Mouse (Mus musculus): ENCODE data around the gene Gadd45a. TPM values are rescaled to one million over a fixed set of nuclear protein-coding genes. Genes with fewer than 3 reads are reported as not detected.

Gene Gadd45a
- polyA plus RNA-seq, 1 experiment from 2014 or later: 49.5 TPM

DNA sequence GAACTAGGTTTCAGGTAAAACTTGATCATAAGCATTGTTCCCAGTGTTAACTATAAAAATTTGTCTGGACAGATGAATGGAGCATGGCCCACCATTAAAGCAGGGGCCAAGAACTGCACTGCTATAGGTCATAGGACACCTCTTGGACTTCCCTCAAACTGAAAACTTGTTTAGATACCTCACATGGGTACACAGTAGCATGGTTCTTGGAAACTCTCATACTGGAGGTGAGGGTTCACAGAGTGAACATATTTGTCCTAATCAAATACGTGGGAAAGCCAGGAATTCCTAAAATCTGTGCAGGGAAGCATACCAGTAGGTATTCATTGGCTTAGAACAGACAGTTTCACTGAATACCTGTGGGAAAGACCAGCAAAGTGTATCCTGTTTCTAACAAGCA is 41.0 kb downstream of the Gadd45a start:
- no peak overlapping the region for H3K4me3 ChIP-seq (ENCODE audit: low read depth, low read length)
- H3K4me2 ChIP-seq (ENCODE audit: low read depth, low read length): peak overlapping the region; percentile 18; the same call in 1 of the 2 replicates
- WGBS (ENCODE audit: insufficient replicate concordance): 62% methylated on average over 1 of the region's 1 CpGs
- H3K27ac ChIP-seq (ENCODE audit: low read depth): no peak overlapping the region
- DNase-seq: no peak
- no peaks in the 10 kb centered on the region for H3K36me3 ChIP-seq (replicated peaks; ENCODE audit: insufficient read depth, low read length)
- peak; percentile 60 for ATAC-seq
- no peak for TF ChIP-seq EP300 (IDR thresholded peaks at IDR 0.05; ENCODE audit: low read depth)
- no peak for TF ChIP-seq CTCF (IDR thresholded peaks at IDR 0.05; ENCODE audit: low read depth)
- no peak overlapping the region for H3K9ac ChIP-seq (replicated peaks)
- H3K4me1 ChIP-seq (ENCODE audit: insufficient read depth): peaks cover 36% of the 10 kb centered on the region
- H3K9me3 ChIP-seq (ENCODE audit: low read length): no peaks in the 10 kb centered on the region
- H3K27me3 ChIP-seq (ENCODE audit: insufficient read depth, low read length): no peaks in the 10 kb centered on the region

DNA sequence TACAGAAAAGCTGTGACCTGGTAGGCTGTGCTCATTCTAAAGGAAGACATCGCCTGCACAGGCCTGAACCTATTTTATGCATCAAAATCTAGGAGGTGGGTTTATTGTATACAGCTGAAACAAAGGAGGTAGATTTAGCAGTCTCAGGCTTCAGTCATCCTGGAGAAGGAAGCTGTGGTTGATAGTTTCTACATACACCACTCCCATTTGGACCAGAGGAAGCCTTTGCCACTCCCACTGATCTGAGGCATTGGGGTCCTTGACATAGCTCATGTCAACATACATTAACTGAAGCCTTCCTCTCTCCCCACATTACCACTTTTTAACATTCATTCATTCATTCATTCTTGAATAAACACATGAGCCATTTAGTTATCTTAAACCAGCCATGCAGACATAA is 41.4 kb downstream of the Gadd45a start:
- Histone ChIP-seq H3K36me3 (replicated peaks; ENCODE audit: insufficient read depth, low read length) (no peaks in the 10 kb centered on the region), H3K4me1 (ENCODE audit: insufficient read depth) (peaks cover 36% of the 10 kb centered on the region), H3K9me3 (ENCODE audit: low read length) (no peaks in the 10 kb centered on the region), H3K27me3 (ENCODE audit: insufficient read depth, low read length) (no peaks in the 10 kb centered on the region), H3K27ac (ENCODE audit: low read depth) (no peak overlapping the region), H3K4me3 (ENCODE audit: low read depth, low read length) (no peak overlapping the region), H3K9ac (replicated peaks) (no peak overlapping the region), H3K4me2 (ENCODE audit: low read depth, low read length) (no peak overlapping the region)
- TF ChIP-seq CTCF (IDR thresholded peaks at IDR 0.05; ENCODE audit: low read depth) (no peak), EP300 (IDR thresholded peaks at IDR 0.05; ENCODE audit: low read depth) (no peak)
- WGBS (ENCODE audit: insufficient replicate concordance): 64% methylated on average over 1 of the region's 1 CpGs
- ATAC-seq: no peak
- DNase-seq: no peak

GRCm38 (mm10) chr6:66994981-66995380 is 42.3 kb downstream of the Gadd45a start:
- H3K36me3 ChIP-seq (replicated peaks; ENCODE audit: insufficient read depth, low read length): no peaks in the 10 kb centered on the region
- no peak overlapping the region for H3K4me2 ChIP-seq (ENCODE audit: low read depth, low read length)
- TF ChIP-seq EP300 (IDR thresholded peaks at IDR 0.05; ENCODE audit: low read depth) (no peak), CTCF (IDR thresholded peaks at IDR 0.05; ENCODE audit: low read depth) (no peak)
- H3K4me1 ChIP-seq (ENCODE audit: insufficient read depth): peaks cover 36% of the 10 kb centered on the region
- no peak for DNase-seq
- no peak overlapping the region for H3K9ac ChIP-seq (replicated peaks)
- H3K4me3 ChIP-seq (ENCODE audit: low read depth, low read length): no peak overlapping the region
- 91% methylated on average over 8 of the region's 8 CpGs for WGBS (ENCODE audit: insufficient replicate concordance)
- H3K9me3 ChIP-seq (ENCODE audit: low read length): no peaks in the 10 kb centered on the region
- ATAC-seq: no peak
- no peak overlapping the region for H3K27ac ChIP-seq (ENCODE audit: low read depth)
- H3K27me3 ChIP-seq (ENCODE audit: insufficient read depth, low read length): no peaks in the 10 kb centered on the region

- Histone ChIP-seq H3K9me3 (ENCODE audit: low read length) (no peaks in the 10 kb centered on the region), H3K9ac (replicated peaks) (no peak overlapping the region), H3K36me3 (replicated peaks; ENCODE audit: insufficient read depth, low read length) (no peaks in the 10 kb centered on the region), H3K27me3 (ENCODE audit: insufficient read depth, low read length) (no peaks in the 10 kb centered on the region), H3K4me3 (ENCODE audit: low read depth, low read length) (no peak overlapping the region), H3K27ac (ENCODE audit: low read depth) (no peak overlapping the region), H3K4me2 (ENCODE audit: low read depth, low read length) (no peak overlapping the region), H3K4me1 (ENCODE audit: insufficient read depth) (peaks cover 22% of the 10 kb centered on the region)
- WGBS (ENCODE audit: insufficient replicate concordance): 80% methylated on average over 8 of the region's 8 CpGs
- TF ChIP-seq CTCF (IDR thresholded peaks at IDR 0.05; ENCODE audit: low read depth): no peak
- TF ChIP-seq EP300 (IDR thresholded peaks at IDR 0.05; ENCODE audit: low read depth): no peak
- ATAC-seq: no peak
- no peak for DNase-seq
These were observed 44.5 kb downstream of the Gadd45a start for GRCm38 (mm10) chr6:66992786-66993185.

DNA sequence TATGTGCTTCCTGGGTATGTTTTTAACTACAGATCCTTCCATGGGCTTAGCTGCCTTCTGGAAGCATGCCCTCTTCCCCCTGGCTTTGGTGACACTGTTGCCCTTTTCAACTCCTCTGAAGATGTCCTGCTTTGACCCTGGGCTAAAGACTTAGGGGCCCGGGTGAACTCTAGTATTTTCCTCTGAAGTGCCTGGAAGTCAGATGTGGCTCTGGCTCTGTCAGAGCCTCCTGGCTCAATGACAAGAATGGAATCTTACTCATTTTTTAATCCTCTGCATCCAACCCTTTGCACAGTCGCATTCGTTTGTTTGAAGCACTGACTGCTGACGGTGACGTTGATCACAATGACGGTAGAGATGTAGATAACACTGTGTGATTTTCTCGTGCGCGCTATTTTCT is 45.0 kb downstream of the Gadd45a start:
- Histone ChIP-seq H3K9ac (replicated peaks) (no peak overlapping the region), H3K36me3 (replicated peaks; ENCODE audit: insufficient read depth, low read length) (no peaks in the 10 kb centered on the region), H3K27me3 (ENCODE audit: insufficient read depth, low read length) (no peaks in the 10 kb centered on the region), H3K9me3 (ENCODE audit: low read length) (no peaks in the 10 kb centered on the region), H3K4me3 (ENCODE audit: low read depth, low read length) (no peak overlapping the region), H3K27ac (ENCODE audit: low read depth) (no peak overlapping the region), H3K4me2 (ENCODE audit: low read depth, low read length) (no peak overlapping the region), H3K4me1 (ENCODE audit: insufficient read depth) (peaks cover 21% of the 10 kb centered on the region)
- WGBS (ENCODE audit: insufficient replicate concordance): 72% methylated on average over 9 of the region's 9 CpGs
- TF ChIP-seq EP300 (IDR thresholded peaks at IDR 0.05; ENCODE audit: low read depth) (no peak), CTCF (IDR thresholded peaks at IDR 0.05; ENCODE audit: low read depth) (no peak)
- DNase-seq (no peak), ATAC-seq (no peak)

GRCm38 (mm10) chr6:66989518-66989917 is 47.7 kb downstream of the Gadd45a start:
- 38% methylated on average over 3 of the region's 3 CpGs for WGBS (ENCODE audit: insufficient replicate concordance)
- H3K9ac ChIP-seq (replicated peaks): no peak overlapping the region
- no peak overlapping the region for H3K27ac ChIP-seq (ENCODE audit: low read depth)

DNA sequence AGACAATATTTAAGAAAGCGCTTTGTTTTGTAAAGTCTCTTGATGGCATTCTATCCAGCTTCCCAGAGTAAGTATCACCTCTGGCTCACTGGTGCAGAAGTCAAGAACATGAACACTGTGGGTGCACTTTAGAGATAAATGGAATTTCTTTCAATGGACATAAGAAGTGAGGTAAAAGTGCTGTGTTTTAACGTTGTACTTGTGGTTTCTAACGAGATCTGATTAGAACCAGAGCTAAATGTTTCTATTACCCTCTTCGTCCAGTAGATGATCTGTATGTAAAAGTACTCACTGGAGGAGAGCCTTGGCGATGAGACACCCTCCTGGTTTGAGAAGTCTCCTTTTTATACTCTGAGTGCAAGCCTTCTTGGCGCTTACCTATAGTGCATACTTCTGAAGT is 48.2 kb downstream of the Gadd45a start:
- DNase-seq (no peak), ATAC-seq (peak; percentile 22)
- Histone ChIP-seq H3K4me2 (ENCODE audit: low read depth, low read length) (no peak overlapping the region), H3K9me3 (ENCODE audit: low read length) (no peaks in the 10 kb centered on the region), H3K27ac (ENCODE audit: low read depth) (no peak overlapping the region), H3K4me1 (ENCODE audit: insufficient read depth) (peaks cover 8% of the 10 kb centered on the region), H3K36me3 (replicated peaks; ENCODE audit: insufficient read depth, low read length) (no peaks in the 10 kb centered on the region), H3K27me3 (ENCODE audit: insufficient read depth, low read length) (no peaks in the 10 kb centered on the region), H3K4me3 (ENCODE audit: low read depth, low read length) (no peak overlapping the region), H3K9ac (replicated peaks) (no peak overlapping the region)
- WGBS (ENCODE audit: insufficient replicate concordance): 54% methylated on average over 6 of the region's 6 CpGs
- TF ChIP-seq CTCF (IDR thresholded peaks at IDR 0.05; ENCODE audit: low read depth) (no peak), EP300 (IDR thresholded peaks at IDR 0.05; ENCODE audit: low read depth) (peak; percentile 70)

More at GRCm38 (mm10) chr6:66989518-66989917, 47.7 kb downstream of the Gadd45a start:
- H3K27me3 ChIP-seq (ENCODE audit: insufficient read depth, low read length): no peaks in the 10 kb centered on the region
- no peaks in the 10 kb centered on the region for H3K36me3 ChIP-seq (replicated peaks; ENCODE audit: insufficient read depth, low read length)
- H3K9me3 ChIP-seq (ENCODE audit: low read length): no peaks in the 10 kb centered on the region
- no peak for DNase-seq
- H3K4me3 ChIP-seq (ENCODE audit: low read depth, low read length): no peak overlapping the region
- peaks cover 5% of the 10 kb centered on the region for H3K4me1 ChIP-seq (ENCODE audit: insufficient read depth)
- no peak overlapping the region for H3K4me2 ChIP-seq (ENCODE audit: low read depth, low read length)
- no peak for ATAC-seq
- TF ChIP-seq CTCF (IDR thresholded peaks at IDR 0.05; ENCODE audit: low read depth): no peak
- no peak for TF ChIP-seq EP300 (IDR thresholded peaks at IDR 0.05; ENCODE audit: low read depth)
